27 mouse cellular contexts compared by ENCODE assay signal in genomic region chrX:96225474-96225873, GRCm38 (mm10).
"Had no signal": no experiment of that assay in that cellular context is flagged by ENCODE, and none has a peak within 500 bp of the region (broad histone marks: within the 10 kb centered on the region; RNA-seq: fewer than 3 reads in every experiment).

No protein-coding gene starts in this region.

- ATAC-seq: hindbrain, postnatal 0 days; intestine, embryonic 16.5 days; liver, embryonic 12.5 days had no signal

- H3K4me1 ChIP-seq: heart, embryonic 13.5 days; heart, embryonic 15.5 days; hindbrain, embryonic 13.5 days; hindbrain, embryonic 15.5 days; kidney, embryonic 15.5 days; limb, embryonic 13.5 days; limb, embryonic 15.5 days; liver, embryonic 12.5 days had no signal

- H3K4me3 ChIP-seq: gastrocnemius, adult 2 months; heart, adult 2 months; heart, embryonic 13.5 days; heart, embryonic 15.5 days; hindbrain, embryonic 13.5 days; hindbrain, embryonic 15.5 days; kidney, embryonic 15.5 days; layer of hippocampus, adult 2 months; limb, embryonic 13.5 days; limb, embryonic 15.5 days; liver, embryonic 12.5 days had no signal

- H3K27ac ChIP-seq: gastrocnemius, adult 2 months; heart, adult 2 months; heart, embryonic 13.5 days; heart, embryonic 15.5 days; hindbrain, embryonic 13.5 days; hindbrain, embryonic 15.5 days; hindbrain, postnatal 0 days; kidney, embryonic 15.5 days; kidney, postnatal 0 days; layer of hippocampus, adult 2 months; limb, embryonic 13.5 days; limb, embryonic 15.5 days; liver, embryonic 12.5 days; liver, embryonic 14.5 days had no signal

- DNase-seq: gastrocnemius, adult 2 months; gastrocnemius, postnatal 10 days; gastrocnemius, postnatal 25 days; heart, adult 11 months; heart, adult 2 months; heart, postnatal 14 days; heart, postnatal 36 days; kidney, adult 11 months; kidney, adult 2 months; kidney, adult 9 months; kidney, postnatal 25 days; kidney, postnatal 4 days; layer of hippocampus, postnatal 36 days; left cerebral cortex, postnatal 4 days had no signal
